Mouse (Mus musculus): ENCODE measurements around the gene Zfp503. TPM values are rescaled to one million over a fixed set of nuclear protein-coding genes. Genes with fewer than 3 reads are reported as not detected.

The Zfp503 gene
- polyA plus RNA-seq, 1 experiment: 1.0 TPM

GRCm38 (mm10) chr14:22019252-22019948 is 30.0 kb upstream of the Zfp503 start, which contains the start of gene Lrmda:
Lrmda (plus strand) TSS chr14:22019712.
- TF ChIP-seq CTCF (IDR thresholded peaks at IDR 0.05; ENCODE audit: low read depth, low read length) (no peak), POLR2A (IDR thresholded peaks at IDR 0.05; ENCODE audit: borderline replicate concordance, low read depth, low read length) (peak; percentile 62; the same call in 1 of the 2 replicates)
- H3K27ac ChIP-seq (ENCODE audit: insufficient read depth, low read depth, low read length): peak within 1 kb of the TSS; percentile 100
- peaks cover 51% of the 10 kb centered on the region for H3K4me1 ChIP-seq (ENCODE audit: control insufficient read depth, insufficient read depth, low read length)
- peak within 1 kb of the TSS; percentile 81 for H3K4me3 ChIP-seq (ENCODE audit: insufficient read depth, low read length)

- TF ChIP-seq CTCF (IDR thresholded peaks at IDR 0.05; ENCODE audit: low read depth, low read length): no peak
- no peak for TF ChIP-seq POLR2A (IDR thresholded peaks at IDR 0.05; ENCODE audit: borderline replicate concordance, low read depth, low read length)
- peaks cover 53% of the 10 kb centered on the region for H3K4me1 ChIP-seq (ENCODE audit: control insufficient read depth, insufficient read depth, low read length)
- no peak overlapping the region for H3K4me3 ChIP-seq (ENCODE audit: insufficient read depth, low read length)
- H3K27ac ChIP-seq (ENCODE audit: insufficient read depth, low read depth, low read length): no peak overlapping the region
Measured at GRCm38 (mm10) chr14:22017011-22017410, 27.6 kb upstream of the Zfp503 start.

- TF ChIP-seq CTCF (IDR thresholded peaks at IDR 0.05; ENCODE audit: low read depth, low read length): no peak
- peaks cover 53% of the 10 kb centered on the region for H3K4me1 ChIP-seq (ENCODE audit: control insufficient read depth, insufficient read depth, low read length)
- H3K27ac ChIP-seq (ENCODE audit: insufficient read depth, low read depth, low read length): no peak overlapping the region
- H3K4me3 ChIP-seq (ENCODE audit: insufficient read depth, low read length): no peak overlapping the region
Measured at GRCm38 (mm10) chr14:22014781-22015180, 25.4 kb upstream of the Zfp503 start.

GRCm38 (mm10) chr14:22014315-22014714 is 24.9 kb upstream of the Zfp503 start:
- Histone ChIP-seq H3K4me3 (ENCODE audit: insufficient read depth, low read length) (no peak overlapping the region), H3K27ac (ENCODE audit: insufficient read depth, low read depth, low read length) (no peak overlapping the region), H3K4me1 (ENCODE audit: control insufficient read depth, insufficient read depth, low read length) (peaks cover 53% of the 10 kb centered on the region)
- no peak for TF ChIP-seq CTCF (IDR thresholded peaks at IDR 0.05; ENCODE audit: low read depth, low read length)
- no peak for TF ChIP-seq POLR2A (IDR thresholded peaks at IDR 0.05; ENCODE audit: borderline replicate concordance, low read depth, low read length)

GRCm38 (mm10) chr14:22007006-22007405 is 17.6 kb upstream of the Zfp503 start:
- H3K27ac ChIP-seq (ENCODE audit: insufficient read depth, low read depth, low read length): no peak overlapping the region
- TF ChIP-seq CTCF (IDR thresholded peaks at IDR 0.05; ENCODE audit: low read depth, low read length) (no peak), POLR2A (IDR thresholded peaks at IDR 0.05; ENCODE audit: borderline replicate concordance, low read depth, low read length) (no peak)
- peaks cover 8% of the 10 kb centered on the region for H3K4me1 ChIP-seq (ENCODE audit: control insufficient read depth, insufficient read depth, low read length)
- no peak overlapping the region for H3K4me3 ChIP-seq (ENCODE audit: insufficient read depth, low read length)

- peaks cover 8% of the 10 kb centered on the region for H3K4me1 ChIP-seq (ENCODE audit: control insufficient read depth, insufficient read depth, low read length)
- TF ChIP-seq CTCF (IDR thresholded peaks at IDR 0.05; ENCODE audit: low read depth, low read length) (no peak), POLR2A (IDR thresholded peaks at IDR 0.05; ENCODE audit: borderline replicate concordance, low read depth, low read length) (no peak)
- H3K4me3 ChIP-seq (ENCODE audit: insufficient read depth, low read length): no peak overlapping the region
- no peak overlapping the region for H3K27ac ChIP-seq (ENCODE audit: insufficient read depth, low read depth, low read length)
Measured at GRCm38 (mm10) chr14:22004943-22005342, 15.5 kb upstream of the Zfp503 start.

- peaks cover 13% of the 10 kb centered on the region for H3K4me1 ChIP-seq (ENCODE audit: control insufficient read depth, insufficient read depth, low read length)
- TF ChIP-seq POLR2A (IDR thresholded peaks at IDR 0.05; ENCODE audit: borderline replicate concordance, low read depth, low read length) (no peak), CTCF (IDR thresholded peaks at IDR 0.05; ENCODE audit: low read depth, low read length) (no peak)
- no peak overlapping the region for H3K4me3 ChIP-seq (ENCODE audit: insufficient read depth, low read length)
- H3K27ac ChIP-seq (ENCODE audit: insufficient read depth, low read depth, low read length): no peak overlapping the region
Measured at GRCm38 (mm10) chr14:22003631-22004030, 14.2 kb upstream of the Zfp503 start.

- no peak overlapping the region for H3K27ac ChIP-seq (ENCODE audit: insufficient read depth, low read depth, low read length)
- H3K4me1 ChIP-seq (ENCODE audit: control insufficient read depth, insufficient read depth, low read length): peaks cover 13% of the 10 kb centered on the region
- no peak overlapping the region for H3K4me3 ChIP-seq (ENCODE audit: insufficient read depth, low read length)
- TF ChIP-seq CTCF (IDR thresholded peaks at IDR 0.05; ENCODE audit: low read depth, low read length) (no peak), POLR2A (IDR thresholded peaks at IDR 0.05; ENCODE audit: borderline replicate concordance, low read depth, low read length) (no peak)
Measured at GRCm38 (mm10) chr14:22003231-22003630, 13.8 kb upstream of the Zfp503 start.

GRCm38 (mm10) chr14:21999588-21999987 is 10.2 kb upstream of the Zfp503 start:
- TF ChIP-seq CTCF (IDR thresholded peaks at IDR 0.05; ENCODE audit: low read depth, low read length) (no peak), POLR2A (IDR thresholded peaks at IDR 0.05; ENCODE audit: borderline replicate concordance, low read depth, low read length) (no peak)
- peaks cover 13% of the 10 kb centered on the region for H3K4me1 ChIP-seq (ENCODE audit: control insufficient read depth, insufficient read depth, low read length)
- H3K27ac ChIP-seq (ENCODE audit: insufficient read depth, low read depth, low read length): peak overlapping the region; percentile 64
- H3K4me3 ChIP-seq (ENCODE audit: insufficient read depth, low read length): no peak overlapping the region

- Histone ChIP-seq H3K27ac (ENCODE audit: insufficient read depth, low read depth, low read length) (no peak overlapping the region), H3K4me1 (ENCODE audit: control insufficient read depth, insufficient read depth, low read length) (peaks cover 14% of the 10 kb centered on the region), H3K4me3 (ENCODE audit: insufficient read depth, low read length) (peak overlapping the region; percentile 71)
- TF ChIP-seq CTCF (IDR thresholded peaks at IDR 0.05; ENCODE audit: low read depth, low read length): no peak
- TF ChIP-seq POLR2A (IDR thresholded peaks at IDR 0.05; ENCODE audit: borderline replicate concordance, low read depth, low read length): no peak
Measured at GRCm38 (mm10) chr14:21995031-21995754, 5.8 kb upstream of the Zfp503 start.
